Mouse (Mus musculus) E14TG2a.4 (cell line): Measurements from ENCODE around the gene Mxd3.

ENCODE experiments used
- H3K27me3 ChIP-seq: 2 replicates; pipeline ENCODE4 v1.6.1; 2014; ENCODE audit warnings: low read length, control low read depth; ENCODE audit not compliant: insufficient read depth
- H3K36me3 ChIP-seq: 2 replicates; pipeline ENCODE4 v1.6.1; 2014; ENCODE audit warnings: low read length, control low read depth; ENCODE audit not compliant: insufficient read depth
- H3K4me1 ChIP-seq: replicated peaks from 2 replicates; pipeline ENCODE4 v1.6.1; 2014; ENCODE audit warnings: low read depth, low read length, control low read depth
- H3K4me3 ChIP-seq: replicated peaks from 2 replicates; pipeline ENCODE4 v1.5.1; 2014; ENCODE audit warnings: mild to moderate bottlenecking, low read length
- H3K9me3 ChIP-seq: 2 replicates; pipeline ENCODE4 v1.6.1; 2014; ENCODE audit warnings: low read length, control low read depth
- CTCF ChIP-seq: conservative IDR thresholded peaks from 2 replicates; pipeline ENCODE4 v1.5.1; 2014; ENCODE audit warnings: low read length
- NANOG ChIP-seq: IDR thresholded peaks from 2 replicates; pipeline ENCODE4 v1.6.1; 2014; ENCODE audit warnings: borderline replicate concordance, low read length, mixed read lengths
- POU5F1 ChIP-seq: IDR thresholded peaks from 2 replicates; pipeline ENCODE4 v1.6.1; 2014; ENCODE audit warnings: low read length, borderline replicate concordance

Gene Mxd3

GRCm38 (mm10) chr13:55339259-55339658 is 9.6 kb upstream of the Mxd3 start:
- H3K4me3 ChIP-seq = peak overlapping the region; percentile 74
- peaks cover 97% of the 10 kb centered on the region for H3K4me1 ChIP-seq
- H3K36me3 ChIP-seq = peaks cover 15% of the 10 kb centered on the region
- no peaks in the 10 kb centered on the region for H3K9me3 ChIP-seq
- TF ChIP-seq NANOG (no peak), POU5F1 (no peak), CTCF (no peak)
- no peaks in the 10 kb centered on the region for H3K27me3 ChIP-seq

GRCm38 (mm10) chr13:55338131-55339054 is 8.8 kb upstream of the Mxd3 start:
- no peaks in the 10 kb centered on the region for H3K9me3 ChIP-seq
- TF ChIP-seq NANOG = no peak
- TF ChIP-seq POU5F1 = no peak
- no peak for TF ChIP-seq CTCF
- peak overlapping the region; percentile 74 for H3K4me3 ChIP-seq
- peaks cover 6% of the 10 kb centered on the region for H3K36me3 ChIP-seq
- peaks cover 97% of the 10 kb centered on the region for H3K4me1 ChIP-seq
- no peaks in the 10 kb centered on the region for H3K27me3 ChIP-seq

GRCm38 (mm10) chr13:55337341-55337975 is 7.8 kb upstream of the Mxd3 start:
- H3K4me3 ChIP-seq = peak overlapping the region; percentile 74
- no peaks in the 10 kb centered on the region for H3K9me3 ChIP-seq
- H3K4me1 ChIP-seq = peaks cover 95% of the 10 kb centered on the region
- H3K27me3 ChIP-seq = no peaks in the 10 kb centered on the region
- H3K36me3 ChIP-seq = no peaks in the 10 kb centered on the region
- no peak for TF ChIP-seq POU5F1
- TF ChIP-seq CTCF = no peak
- no peak for TF ChIP-seq NANOG

GRCm38 (mm10) chr13:55335701-55336100 is 6.1 kb upstream of the Mxd3 start:
- TF ChIP-seq CTCF = no peak
- no peak for TF ChIP-seq POU5F1
- TF ChIP-seq NANOG = no peak
- Histone ChIP-seq H3K9me3 (no peaks in the 10 kb centered on the region), H3K4me1 (peaks cover 96% of the 10 kb centered on the region), H3K36me3 (no peaks in the 10 kb centered on the region), H3K27me3 (no peaks in the 10 kb centered on the region), H3K4me3 (peak overlapping the region; percentile 74; the same call in 1 of the 2 replicates)

- TF ChIP-seq NANOG (no peak), CTCF (no peak), POU5F1 (no peak)
- Histone ChIP-seq H3K27me3 (no peaks in the 10 kb centered on the region), H3K4me3 (no peak overlapping the region), H3K9me3 (no peaks in the 10 kb centered on the region), H3K36me3 (peaks cover 10% of the 10 kb centered on the region), H3K4me1 (peaks cover 86% of the 10 kb centered on the region)
Measured at GRCm38 (mm10) chr13:55332331-55332730, 2.7 kb upstream of the Mxd3 start.

- peaks cover 21% of the 10 kb centered on the region for H3K36me3 ChIP-seq
- peak overlapping the region; percentile 89 for H3K4me3 ChIP-seq
- H3K4me1 ChIP-seq = peaks cover 86% of the 10 kb centered on the region
- TF ChIP-seq NANOG = no peak
- no peak; the same call in 1 of the 2 replicates for TF ChIP-seq CTCF
- no peak for TF ChIP-seq POU5F1
- no peaks in the 10 kb centered on the region for H3K9me3 ChIP-seq
- H3K27me3 ChIP-seq = no peaks in the 10 kb centered on the region
Measured at GRCm38 (mm10) chr13:55330567-55331400, 1.2 kb upstream of the Mxd3 start.

- Histone ChIP-seq H3K36me3 (peaks cover 35% of the 10 kb centered on the region), H3K4me3 (peak overlapping the region; percentile 89), H3K4me1 (peaks cover 85% of the 10 kb centered on the region), H3K27me3 (no peaks in the 10 kb centered on the region), H3K9me3 (no peaks in the 10 kb centered on the region)
- no peak for TF ChIP-seq NANOG
- no peak for TF ChIP-seq CTCF
- no peak for TF ChIP-seq POU5F1
Measured at GRCm38 (mm10) chr13:55329109-55329682, 427 bp downstream of the Mxd3 start.

- Histone ChIP-seq H3K4me3 (peak overlapping the region; percentile 89), H3K9me3 (no peaks in the 10 kb centered on the region), H3K27me3 (no peaks in the 10 kb centered on the region), H3K4me1 (peaks cover 85% of the 10 kb centered on the region), H3K36me3 (peaks cover 40% of the 10 kb centered on the region)
- TF ChIP-seq POU5F1 (no peak), NANOG (no peak), CTCF (no peak)
Measured at GRCm38 (mm10) chr13:55328641-55329040, 982 bp downstream of the Mxd3 start.
